Mouse (Mus musculus): ENCODE data around the gene Cdca8.
"Not testable (repeated sequence)": the region's sequence is repeated elsewhere in the genome, so short reads cannot be mapped to it uniquely, and the experiment has no call there.

Cdca8 gene

GRCm38 (mm10) chr4:124939211-124939610, at the start of gene Cdca8:
Gene Cdca8 (minus strand): TSS chr4:124939311.
- not testable (repeated sequence) for DNase-seq

- no peak for DNase-seq
Observed at GRCm38 (mm10) chr4:124988382-124988781, 49.3 kb upstream of the Cdca8 start.

- no peak for DNase-seq
Observed at GRCm38 (mm10) chr4:124987711-124988097, 48.6 kb upstream of the Cdca8 start.

- DNase-seq = no peak
Observed at GRCm38 (mm10) chr4:124986739-124987710, 47.9 kb upstream of the Cdca8 start.

- no peak for DNase-seq
Observed at GRCm38 (mm10) chr4:124985671-124986602, 46.8 kb upstream of the Cdca8 start, which contains the start of gene Rspo1. Gene Rspo1 (plus strand): TSS chr4:124986430.

GRCm38 (mm10) chr4:124984871-124985670, 46.0 kb upstream of the Cdca8 start:
- peak; percentile 38 for DNase-seq

- no peak for DNase-seq
Observed at GRCm38 (mm10) chr4:124983893-124984526, 44.9 kb upstream of the Cdca8 start.

- peak; percentile 64 for DNase-seq
Observed at GRCm38 (mm10) chr4:124978201-124978600, 39.1 kb upstream of the Cdca8 start.

- DNase-seq = no peak
Observed at GRCm38 (mm10) chr4:124973296-124973695, 34.2 kb upstream of the Cdca8 start.

GRCm38 (mm10) chr4:124972316-124972715, 33.2 kb upstream of the Cdca8 start:
- DNase-seq = no peak

- DNase-seq = no peak
Observed at GRCm38 (mm10) chr4:124971094-124971493, 32.0 kb upstream of the Cdca8 start.

GRCm38 (mm10) chr4:124970677-124971076, 31.6 kb upstream of the Cdca8 start:
- DNase-seq = no peak

- no peak for DNase-seq
Observed at GRCm38 (mm10) chr4:124970194-124970593, 31.1 kb upstream of the Cdca8 start.

GRCm38 (mm10) chr4:124969219-124969848, 30.2 kb upstream of the Cdca8 start:
- DNase-seq = no peak

GRCm38 (mm10) chr4:124968711-124969110, 29.6 kb upstream of the Cdca8 start:
- no peak for DNase-seq

GRCm38 (mm10) chr4:124964912-124965599, 25.9 kb upstream of the Cdca8 start:
- DNase-seq = no peak

GRCm38 (mm10) chr4:124962576-124962975, 23.5 kb upstream of the Cdca8 start:
- no peak for DNase-seq

- no peak for DNase-seq
Observed at GRCm38 (mm10) chr4:124960940-124961339, 21.8 kb upstream of the Cdca8 start.

- peak; percentile 71 for DNase-seq
Observed at GRCm38 (mm10) chr4:124959062-124959461, 20.0 kb upstream of the Cdca8 start.

- no peak for DNase-seq
Observed at GRCm38 (mm10) chr4:124957284-124957683, 18.2 kb upstream of the Cdca8 start.

- peak; percentile 79 for DNase-seq
Observed at GRCm38 (mm10) chr4:124953546-124953945, 14.4 kb upstream of the Cdca8 start.
